Mouse (Mus musculus): ENCODE measurements around the gene Kcnj2.

Gene Kcnj2

GRCm38 (mm10) chr11:111065635-111066298 lies at the start of gene Kcnj2:
Gene Kcnj2, plus strand, starts transcription at chr11:111066164.
- peak; percentile 39 for DNase-seq (ENCODE audit: low read depth, low spot score)

GRCm38 (mm10) chr11:111016206-111016605 lies 49.8 kb upstream of the Kcnj2 start:
- no peak for DNase-seq (ENCODE audit: low read depth, low spot score)

- DNase-seq (ENCODE audit: low read depth, low spot score): no peak
Observed at GRCm38 (mm10) chr11:111020211-111020610, 45.8 kb upstream of the Kcnj2 start.

DNA sequence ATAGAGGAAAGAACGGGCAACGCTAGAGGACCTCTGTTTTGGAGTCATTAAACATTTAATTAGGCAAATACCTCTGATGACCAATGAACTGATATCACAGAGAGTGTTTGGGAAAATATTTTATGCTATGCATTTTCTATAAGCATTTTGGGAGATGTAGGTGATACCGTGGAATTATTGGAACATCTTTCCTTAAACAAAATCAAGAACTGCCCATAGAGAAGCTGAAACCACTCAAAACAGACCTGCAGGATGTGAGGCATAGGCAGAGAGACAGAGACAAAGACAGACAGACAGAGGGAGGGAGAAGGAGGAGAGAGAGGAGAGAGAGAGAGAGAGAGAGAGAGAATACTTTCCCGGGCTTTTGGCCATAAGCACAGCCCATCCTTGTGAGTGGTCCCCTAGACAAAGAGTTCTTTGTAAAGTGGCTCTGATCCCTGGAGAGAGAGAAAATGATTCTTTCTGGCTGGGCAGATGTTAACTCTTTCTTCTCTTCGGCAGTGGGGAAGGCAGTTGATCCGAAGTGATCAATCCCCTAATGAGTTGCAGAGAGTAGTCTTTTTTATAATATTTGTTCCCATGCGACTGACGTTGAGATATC lies 43.2 kb upstream of the Kcnj2 start:
- DNase-seq (ENCODE audit: low read depth, low spot score): no peak

DNA sequence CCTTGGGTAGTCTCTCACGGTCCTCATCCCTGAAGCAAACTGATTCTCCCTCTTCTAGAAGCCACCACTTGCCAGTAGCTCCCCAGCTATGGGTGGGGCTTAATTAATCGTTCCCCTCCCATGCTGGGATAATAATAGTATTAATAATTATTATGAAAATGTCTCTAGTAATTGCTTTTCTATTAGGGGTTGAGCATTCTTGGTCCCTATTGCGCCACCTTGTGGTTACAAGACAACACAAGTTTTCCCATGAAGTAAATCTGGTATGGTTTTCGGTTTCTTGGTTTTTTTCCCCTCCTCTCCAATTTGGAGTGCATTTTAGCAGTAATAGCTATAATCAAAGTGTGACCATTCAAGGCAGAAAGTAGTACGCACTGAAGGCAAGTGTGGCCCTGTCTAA lies 23.8 kb upstream of the Kcnj2 start:
- no peak for DNase-seq (ENCODE audit: low read depth, low spot score)

DNA sequence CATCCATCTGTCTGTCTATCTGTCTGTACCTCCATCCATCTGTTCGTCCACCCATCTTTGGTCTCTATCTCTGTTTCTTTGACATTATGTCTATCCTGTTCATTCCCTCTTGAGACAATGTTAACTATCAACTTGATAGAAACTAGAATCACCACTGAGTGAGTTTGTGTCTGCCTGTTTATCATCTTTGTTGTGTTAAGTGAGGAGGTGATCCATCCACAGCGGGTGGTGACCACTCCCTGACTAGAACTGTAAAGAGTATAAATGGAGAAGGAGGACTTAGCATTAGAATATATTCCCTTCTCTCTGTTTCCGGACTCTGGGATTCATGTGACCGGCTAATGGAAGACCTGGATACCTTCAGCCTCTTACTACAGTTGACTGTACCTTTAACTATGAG lies 22.7 kb upstream of the Kcnj2 start:
- DNase-seq (ENCODE audit: low read depth, low spot score): no peak

DNA sequence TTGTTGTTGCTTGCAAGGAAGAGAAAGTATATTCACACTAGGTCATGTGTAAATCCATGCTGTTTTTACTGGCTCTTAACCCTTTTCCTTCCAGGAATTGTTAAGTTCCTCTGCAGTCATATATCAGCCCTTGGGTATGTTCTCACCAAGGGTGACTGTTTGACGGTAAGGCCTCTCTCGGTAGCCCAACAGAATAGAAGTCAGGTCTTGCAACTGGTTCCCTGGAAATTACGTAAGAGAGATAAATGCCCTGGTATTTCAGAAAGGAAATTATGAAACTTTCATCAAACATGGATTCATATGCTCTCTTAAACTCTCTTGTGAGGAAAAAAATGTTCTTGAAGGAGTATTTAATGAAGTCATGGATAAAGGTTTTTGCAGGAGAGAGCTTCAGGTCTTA lies 11.7 kb upstream of the Kcnj2 start:
- no peak for DNase-seq (ENCODE audit: low read depth, low spot score)

- DNase-seq (ENCODE audit: low read depth, low spot score): no peak
Observed at GRCm38 (mm10) chr11:111054854-111055822, 10.8 kb upstream of the Kcnj2 start.

GRCm38 (mm10) chr11:111056030-111056429 lies 9.9 kb upstream of the Kcnj2 start:
- no peak for DNase-seq (ENCODE audit: low read depth, low spot score)

DNA sequence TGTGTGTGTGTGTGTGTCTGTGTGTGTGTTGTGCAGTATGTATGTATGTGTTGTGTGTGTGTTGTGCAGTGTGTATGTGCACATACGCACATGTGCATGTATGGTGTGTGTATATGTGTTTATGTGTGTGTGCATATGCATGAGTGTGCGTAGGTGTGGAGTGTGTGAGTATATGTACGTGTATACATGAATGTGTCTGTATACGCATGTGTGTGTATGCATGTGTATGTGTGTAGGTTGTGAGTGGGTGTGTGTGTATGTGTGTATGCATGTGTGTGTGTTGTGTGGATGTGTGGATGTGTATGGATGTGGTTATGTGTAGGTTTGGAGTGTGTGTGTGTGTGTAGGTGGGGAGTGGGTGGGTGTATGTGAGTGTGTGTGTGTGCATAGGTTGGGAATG lies 8.5 kb upstream of the Kcnj2 start:
- DNase-seq (ENCODE audit: low read depth, low spot score): no peak

DNA sequence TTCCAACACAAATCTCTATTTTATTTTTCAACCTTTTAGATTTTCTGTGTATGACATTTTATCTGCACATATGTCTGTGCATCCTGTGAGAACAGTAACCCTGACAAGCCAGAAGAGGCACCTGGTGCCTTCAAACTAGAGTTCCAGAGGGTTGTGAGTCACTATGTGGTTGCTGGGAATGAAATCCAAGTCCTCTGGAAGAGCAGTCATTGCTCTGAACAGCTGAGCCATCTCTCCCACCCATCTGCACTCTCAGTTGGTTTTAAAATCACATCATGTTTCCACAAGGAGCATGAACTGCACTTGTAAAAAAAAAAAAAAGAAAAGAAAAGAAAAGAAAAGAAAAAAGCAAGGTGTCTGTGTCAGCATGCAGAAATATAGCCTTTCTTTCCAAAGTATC lies 6.5 kb upstream of the Kcnj2 start:
- no peak for DNase-seq (ENCODE audit: low read depth, low spot score)

GRCm38 (mm10) chr11:111060216-111060615 lies 5.7 kb upstream of the Kcnj2 start:
- DNase-seq (ENCODE audit: low read depth, low spot score): no peak

DNA sequence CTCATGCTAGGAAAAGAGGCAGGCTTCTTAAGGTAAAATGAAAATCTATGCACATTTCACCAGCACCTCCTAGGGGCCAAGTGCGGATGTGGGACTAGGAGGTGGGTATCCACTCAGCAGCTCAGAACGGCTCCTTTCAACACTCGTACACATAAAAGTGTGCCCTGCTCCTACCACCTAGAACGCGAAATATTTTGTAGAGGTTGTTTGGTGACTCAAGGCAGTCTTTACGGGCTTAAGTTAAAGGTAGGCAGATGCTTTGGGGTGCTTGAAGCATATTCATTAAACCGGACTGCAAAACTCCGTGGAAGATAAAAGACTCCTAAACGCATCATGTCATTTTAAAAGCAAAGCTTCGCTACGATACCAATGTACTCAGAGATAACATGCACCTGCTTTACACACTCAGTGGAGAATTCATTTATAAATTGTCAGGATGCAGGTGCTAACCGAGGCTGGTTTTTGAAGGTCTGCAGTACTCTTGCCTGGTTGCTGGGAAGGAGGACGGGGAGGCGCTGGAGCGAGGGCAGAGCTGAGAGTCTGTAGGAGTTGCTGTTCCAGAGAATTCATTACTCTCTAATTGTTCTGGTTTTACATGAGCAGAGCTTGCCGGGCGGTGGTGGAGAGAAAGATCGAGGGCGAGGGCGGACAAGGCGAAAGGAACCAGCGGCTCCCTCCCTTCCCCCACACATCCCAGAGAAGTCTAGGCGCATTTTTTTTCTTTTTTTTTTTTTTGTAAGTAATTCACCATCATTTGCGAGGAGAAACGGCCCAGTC lies 1.0 kb upstream of the Kcnj2 start:
- DNase-seq (ENCODE audit: low read depth, low spot score): peak; percentile 15

GRCm38 (mm10) chr11:111066299-111066691 lies 331 bp downstream of the Kcnj2 start:
- DNase-seq (ENCODE audit: low read depth, low spot score): no peak

GRCm38 (mm10) chr11:111067787-111068186 lies 1.8 kb downstream of the Kcnj2 start:
- no peak for DNase-seq (ENCODE audit: low read depth, low spot score)

DNA sequence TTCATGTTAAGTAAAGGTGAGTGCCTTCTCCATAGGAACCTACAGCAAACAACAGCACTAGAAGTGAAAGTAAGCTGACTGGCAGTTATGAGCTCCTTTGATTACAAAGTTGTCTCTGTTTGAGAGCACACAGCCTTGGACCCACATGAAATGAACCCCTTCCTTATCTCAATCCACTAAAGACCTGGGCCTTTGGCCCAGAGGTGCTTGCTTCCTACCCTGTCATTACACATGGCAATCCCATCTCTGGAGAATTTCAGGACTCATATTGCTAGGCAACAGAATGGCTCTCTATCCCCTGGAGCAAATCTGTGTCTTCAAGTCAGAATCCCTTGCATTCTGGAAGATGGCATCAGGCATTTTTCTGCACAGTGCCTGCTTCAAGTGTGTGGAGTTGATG lies 4.5 kb downstream of the Kcnj2 start:
- no peak for DNase-seq (ENCODE audit: low read depth, low spot score)

GRCm38 (mm10) chr11:111074131-111074530 lies 8.2 kb downstream of the Kcnj2 start:
- no peak for DNase-seq (ENCODE audit: low read depth, low spot score)

- DNase-seq (ENCODE audit: low read depth, low spot score): no peak
Observed at GRCm38 (mm10) chr11:111078107-111078506, 12.1 kb downstream of the Kcnj2 start.

DNA sequence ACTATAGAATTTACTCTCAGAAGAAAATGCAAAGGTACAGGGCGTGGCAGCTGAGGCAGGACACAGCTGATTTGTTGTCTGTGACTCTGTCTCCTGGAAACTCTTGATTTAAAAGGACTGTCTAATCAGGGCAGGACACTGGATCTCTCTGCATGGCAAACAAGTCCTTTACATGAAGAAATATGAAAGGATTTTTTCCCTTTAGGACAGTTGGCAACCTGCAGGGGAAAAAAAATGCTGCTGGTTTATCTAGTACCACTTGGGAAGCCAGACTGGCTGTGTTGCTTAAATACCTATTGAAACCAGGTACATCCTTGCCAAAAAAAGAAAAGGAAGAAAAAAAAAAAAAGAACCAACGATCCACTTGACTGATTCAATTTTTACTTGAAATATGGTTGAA lies 17.0 kb downstream of the Kcnj2 start:
- no peak for DNase-seq (ENCODE audit: low read depth, low spot score)

- no peak for DNase-seq (ENCODE audit: low read depth, low spot score)
Observed at GRCm38 (mm10) chr11:111086933-111087332, 21.0 kb downstream of the Kcnj2 start.

GRCm38 (mm10) chr11:111088226-111088625 lies 22.3 kb downstream of the Kcnj2 start:
- no peak for DNase-seq (ENCODE audit: low read depth, low spot score)

DNA sequence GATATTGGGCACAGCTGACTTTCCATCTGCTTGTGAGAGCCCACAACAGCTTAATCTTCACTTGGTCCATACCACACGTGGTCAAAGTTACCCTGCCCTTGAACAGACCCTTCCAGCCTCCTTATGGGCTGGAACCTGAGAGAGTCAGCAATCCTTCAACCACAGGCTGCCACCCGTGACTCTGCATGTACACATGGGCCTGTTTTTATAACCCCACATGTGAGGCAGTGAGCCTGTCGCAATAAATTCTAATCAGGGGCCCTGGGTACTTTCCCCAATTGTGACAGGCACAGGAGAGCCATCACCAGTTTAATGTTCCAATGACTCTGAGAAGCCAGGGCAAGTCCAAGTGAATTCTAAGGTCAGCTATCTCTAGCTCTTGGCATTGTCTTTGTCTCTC lies 22.8 kb downstream of the Kcnj2 start:
- no peak for DNase-seq (ENCODE audit: low read depth, low spot score)

All from retina, adult 2 months (tissue).